Mouse (Mus musculus): ENCODE measurements around the gene Asb5. TPM values are rescaled to one million over a fixed set of nuclear protein-coding genes. Genes with fewer than 3 reads are reported as not detected.

Asb5 gene
- polyA plus RNA-seq, 1 experiment, result 2.0 TPM

Other genes starting within 250 kb of the Asb5 start
- gene Spcs3, start 418 bp downstream of the Asb5 start, polyA plus RNA-seq (2012; rRNA removed), result 21.0 and 30.0 TPM in 2 replicates
- 0.88 and 1.2 TPM in 2 replicates for gene Spata4, start 71.2 kb downstream of the Asb5 start, polyA plus RNA-seq (2012; rRNA removed)

All from gonadal fat pad, adult 2 months (tissue).